Mouse (Mus musculus): Measurements from ENCODE around the gene Adam34. TPM values are rescaled to one million over a fixed set of nuclear protein-coding genes. Genes with fewer than 3 reads are reported as not detected.

Gene Adam34
- polyA plus RNA-seq (2021; fragmentation: Nextera tagmentation): not detected in 2 replicates
- long read RNA-seq, experiment 1: 0 reads
- long read RNA-seq, experiment 2: 0 reads

GRCm38 (mm10) chr8:43709949-43710348 is at the start of gene Adam34:
Gene Adam34 (minus strand): TSS chr8:43710049.

GRCm38 (mm10) chr8:43627176-43627575 is 82.7 kb downstream of the Adam34 start, which contains the start of gene Gm5346:
Gene Gm5346 (minus strand): TSS chr8:43627276.

Other genes starting within 250 kb of the Adam34 start
- not detected in 2 replicates for gene Adam26b, start 181.9 kb downstream of the Adam34 start, polyA plus RNA-seq (2021; fragmentation: Nextera tagmentation)
- gene Adam26a, start 133.3 kb downstream of the Adam34 start, polyA plus RNA-seq (2021; fragmentation: Nextera tagmentation): not detected in 2 replicates
- not detected in 2 replicates for gene Gm5346, start 82.8 kb downstream of the Adam34 start, polyA plus RNA-seq (2021; fragmentation: Nextera tagmentation)

Measured in layer of hippocampus, adult 6 months (tissue).